Mouse (Mus musculus) left cerebral cortex, postnatal 14 days (tissue): ENCODE measurements around the gene Nostrin. TPM values are rescaled to one million over a fixed set of nuclear protein-coding genes. Genes with fewer than 3 reads are reported as not detected.

Experiments
- DNase-seq, 2 experiments: peaks; one replicate each; pipeline ENCODE4 v3.0.0; 2021 to 2022; ENCODE audit warnings: low spot score in 2 of 2, mixed read lengths in 1 of 2
- intact Hi-C: fragments of 180-260 bp; cut with DNase I; formaldehyde crosslinking; loops from one replicate; pipeline ENCODE4 v1.15.1; 2025
- long read RNA-seq, 2 experiments: library from polyadenylated mRNA; stranded (forward); transcript quantifications; one replicate each; pipeline ENCODE4 v2.0.0; 2021
- total RNA-seq, 2 experiments: library from RNA; stranded (reverse); gene quantifications; 2 replicates each; pipeline ENCODE4 v1.2.3; 2021

The Nostrin gene
- total RNA-seq = 1 to 10 TPM; 4.7 to 7.6 TPM
- long read RNA-seq, experiment 1, transcript Nostrin-201 (16 exons, 1,808 nt) = major isoform, 6 of 11 reads
- long read RNA-seq, experiment 1, partial matches to known transcripts = 2 of 11 reads
- long read RNA-seq, experiment 1, other reads (novel, unspliced or antisense) = 3 of 11 reads
- long read RNA-seq, experiment 2, transcript Nostrin-201 (16 exons, 1,808 nt) = major isoform, 10 of 11 reads
- long read RNA-seq, experiment 2, partial matches to known transcripts = 0 of 11 reads
- long read RNA-seq, experiment 2, other reads (novel, unspliced or antisense) = 1 of 11 reads

DNA sequence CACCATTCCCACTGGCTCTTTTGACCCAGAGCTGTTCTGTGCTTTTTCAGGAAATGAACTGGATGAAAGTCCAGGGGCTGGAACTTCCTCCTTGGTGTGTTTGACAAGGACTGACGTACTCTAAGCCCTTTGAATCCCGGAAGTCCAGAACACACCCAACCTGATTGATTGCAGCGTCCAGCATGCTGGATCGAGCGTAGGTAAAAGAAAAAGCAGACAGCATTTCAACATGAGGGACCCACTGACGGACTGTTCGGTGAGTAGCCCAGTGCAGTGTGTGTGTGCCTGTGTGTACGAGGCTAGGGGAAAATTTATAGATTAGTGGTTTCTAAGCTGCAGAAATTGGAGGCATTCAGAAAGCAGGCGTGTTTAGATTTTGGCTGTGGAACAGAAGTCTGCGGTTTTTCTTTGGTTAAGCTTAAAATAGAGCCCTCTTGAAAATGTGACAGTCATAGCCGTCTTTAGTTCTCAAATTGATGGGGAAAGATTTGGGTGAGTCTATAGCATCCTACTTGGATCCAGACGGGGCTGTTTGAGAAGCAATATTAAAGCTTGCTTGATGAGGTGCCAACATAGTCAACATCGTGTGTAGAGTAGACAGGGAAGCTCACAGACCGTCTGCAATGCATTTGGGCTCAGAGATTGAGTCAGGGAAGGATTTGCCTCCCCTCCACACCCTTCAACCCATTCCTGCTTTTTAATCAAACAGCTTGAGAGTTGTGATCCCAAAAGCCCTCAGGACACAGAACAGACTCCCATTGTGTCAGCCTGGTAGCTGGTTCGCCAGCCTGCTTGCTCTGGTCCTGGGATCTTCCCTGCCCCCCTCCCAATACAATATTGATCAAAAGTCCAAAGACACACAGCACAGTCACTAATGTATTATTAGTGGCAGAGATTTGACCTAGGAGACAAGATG is at the start of gene Nostrin:
TSS of gene Nostrin (plus strand) at position 140 of the 916 bp plus-strand sequence.
- DNase-seq = peak; percentile 19 to 36
- intact Hi-C loops = no loop called here

DNA sequence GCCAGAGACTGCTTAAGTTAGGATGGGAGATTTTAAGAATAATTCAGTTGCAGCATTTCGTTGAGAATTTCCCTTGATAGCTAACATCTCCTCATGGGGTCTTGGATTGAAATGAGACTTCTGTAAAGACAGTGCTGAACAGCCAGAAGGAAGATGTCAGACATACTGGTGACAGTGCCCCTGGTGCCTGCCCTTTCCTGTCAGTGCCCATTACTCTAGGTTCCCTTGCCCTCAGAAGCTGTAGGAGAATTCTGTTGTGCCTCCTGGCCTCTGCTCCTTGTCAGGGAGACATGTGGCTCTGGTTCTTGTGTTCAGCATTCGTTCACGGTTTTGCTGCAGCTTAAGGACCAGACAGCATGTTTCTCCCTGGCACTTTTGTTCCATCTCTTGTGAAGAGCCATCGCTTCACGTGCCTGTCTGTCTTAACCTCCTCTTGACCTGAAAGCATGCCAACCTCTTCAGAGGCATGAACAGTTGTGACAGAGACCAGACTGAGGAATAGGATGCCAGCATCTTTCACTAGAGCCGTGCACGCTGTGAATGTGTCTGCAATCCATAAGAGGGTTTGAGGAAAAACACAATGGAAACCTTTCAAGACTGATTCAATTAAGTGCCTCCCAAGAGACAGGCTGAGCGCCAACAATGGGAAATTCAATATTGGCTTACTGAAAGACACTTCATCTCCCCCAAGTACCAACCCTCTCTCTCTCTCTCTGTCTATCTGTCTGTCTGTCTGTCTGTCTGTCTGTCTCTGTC is 48.9 kb upstream of the Nostrin start:
- intact Hi-C loops = no loop called here
- no peak for DNase-seq

DNA sequence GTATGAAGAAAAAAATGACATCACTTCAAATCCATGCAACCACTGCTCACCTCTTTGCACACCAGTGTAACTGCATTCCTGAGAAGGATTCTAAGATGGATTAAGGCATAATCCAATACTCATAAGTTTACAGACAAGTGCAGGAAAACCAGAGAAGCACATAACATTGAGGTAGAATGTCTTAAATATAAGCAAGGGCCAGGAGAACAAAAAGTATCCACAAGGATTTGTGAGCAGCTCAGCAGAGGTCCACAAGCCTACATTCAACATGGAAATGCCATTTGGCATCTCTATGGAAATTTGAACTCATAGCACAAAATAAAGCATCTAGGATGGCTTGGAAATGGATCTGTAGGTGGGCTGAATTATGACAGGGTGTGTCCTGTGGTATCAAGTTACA is 39.8 kb upstream of the Nostrin start:
- intact Hi-C loops = no loop called here
- no peak for DNase-seq

DNA sequence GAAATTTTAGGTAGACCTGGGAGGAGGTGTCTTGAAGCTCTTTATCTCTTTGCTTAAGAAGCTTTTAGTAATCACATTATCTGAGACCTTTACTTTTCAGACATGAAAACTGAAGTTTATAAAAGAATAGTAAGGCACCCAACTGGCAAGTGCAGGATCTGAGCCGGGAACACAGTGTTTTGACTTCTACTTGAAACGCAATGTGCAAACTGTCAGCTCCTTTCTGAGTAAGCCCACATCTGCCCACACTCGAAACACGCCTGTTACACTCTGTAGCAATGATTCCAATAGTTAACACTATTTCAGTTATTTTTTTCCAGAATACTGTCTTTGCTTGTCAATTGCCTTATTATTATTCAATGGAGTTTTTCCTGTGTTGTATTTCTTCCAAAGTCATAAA is 38.8 kb upstream of the Nostrin start:
- peak; percentile 34 to 35 for DNase-seq
- intact Hi-C loops = no loop called here

DNA sequence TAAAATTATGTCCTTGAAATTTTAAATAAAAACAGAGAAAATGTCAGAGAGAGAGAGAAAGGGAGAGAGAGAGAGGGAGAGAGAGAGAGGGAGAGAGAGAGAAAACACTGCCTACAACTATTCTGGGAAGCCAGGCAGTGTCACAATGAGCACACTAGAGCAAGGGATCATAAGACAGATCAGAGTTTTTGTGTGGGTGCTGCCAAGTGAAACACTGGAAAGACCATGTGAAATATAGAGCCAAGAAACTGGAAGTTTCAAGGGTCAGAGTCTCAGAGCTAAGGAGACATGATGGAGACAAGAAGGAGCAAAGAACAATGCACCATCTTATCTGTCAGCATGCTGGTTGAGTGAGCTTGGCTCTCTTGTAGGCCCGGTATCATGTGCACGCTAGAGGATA is 38.1 kb upstream of the Nostrin start:
- intact Hi-C loops = no loop called here

DNA sequence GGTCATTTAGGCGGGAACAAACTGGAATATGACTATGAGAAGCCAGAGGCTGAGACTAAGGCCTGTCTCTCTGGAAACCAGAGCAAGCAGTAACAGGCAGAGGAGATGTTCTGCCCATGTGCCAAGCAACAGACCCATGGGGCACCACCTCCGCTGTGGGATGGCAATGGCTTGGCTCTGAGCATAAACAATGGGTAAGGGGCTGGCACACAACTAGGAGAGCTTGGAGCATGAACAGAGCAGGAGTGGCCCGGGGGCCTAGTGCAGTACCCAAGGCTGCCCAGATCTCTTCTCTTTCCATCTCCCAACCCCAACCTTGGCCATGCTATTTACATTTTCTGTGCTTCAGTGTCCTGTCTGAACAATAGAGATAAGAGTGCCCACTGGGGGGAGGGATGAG is 36.9 kb upstream of the Nostrin start:
- intact Hi-C loops = no loop called here
- no peak for DNase-seq

More for the DNA sequence above, 38.1 kb upstream of the Nostrin start:
- no peak for DNase-seq

DNA sequence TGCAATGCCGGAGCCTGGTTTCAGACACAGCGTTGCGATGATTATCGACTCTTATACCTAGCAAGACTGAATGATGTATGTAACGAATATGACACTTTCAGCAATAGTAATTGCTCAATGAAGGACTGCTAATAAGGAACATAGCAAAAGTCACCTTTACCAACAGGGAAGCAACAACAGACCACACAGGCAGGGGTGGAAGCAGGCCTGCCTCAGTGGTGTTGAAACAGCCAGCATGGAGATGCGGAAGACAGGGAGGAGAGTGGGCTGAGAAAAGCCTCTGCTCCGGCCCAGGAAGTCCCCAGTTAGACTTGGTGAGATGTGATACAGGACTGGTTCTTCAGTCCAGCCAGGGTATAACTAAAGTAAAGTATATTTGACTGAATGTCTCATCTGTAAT is 36.5 kb upstream of the Nostrin start:
- DNase-seq = no peak
- intact Hi-C loops = no loop called here

DNA sequence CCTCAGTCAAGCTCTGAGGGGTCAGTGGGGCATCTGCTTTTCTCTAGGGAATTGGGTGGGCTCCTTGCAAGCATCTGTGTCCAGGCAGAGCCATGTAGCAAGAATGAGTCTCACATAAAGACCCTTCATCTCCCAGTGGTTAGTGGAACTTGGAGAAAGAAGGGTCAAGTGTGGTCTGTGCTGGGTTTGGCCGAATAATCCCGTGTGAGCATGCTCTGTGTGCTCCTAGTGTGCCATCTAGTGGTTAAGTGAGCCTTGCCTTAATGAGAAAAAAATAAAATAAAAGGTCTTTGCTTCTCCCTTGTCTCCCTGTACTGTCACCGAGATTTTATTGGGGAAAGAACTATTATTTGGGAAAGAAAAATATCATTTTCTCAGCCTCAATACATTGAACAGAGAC is 34.9 kb upstream of the Nostrin start:
- peak in 1 of 2 experiments; percentile 55 for DNase-seq

DNA sequence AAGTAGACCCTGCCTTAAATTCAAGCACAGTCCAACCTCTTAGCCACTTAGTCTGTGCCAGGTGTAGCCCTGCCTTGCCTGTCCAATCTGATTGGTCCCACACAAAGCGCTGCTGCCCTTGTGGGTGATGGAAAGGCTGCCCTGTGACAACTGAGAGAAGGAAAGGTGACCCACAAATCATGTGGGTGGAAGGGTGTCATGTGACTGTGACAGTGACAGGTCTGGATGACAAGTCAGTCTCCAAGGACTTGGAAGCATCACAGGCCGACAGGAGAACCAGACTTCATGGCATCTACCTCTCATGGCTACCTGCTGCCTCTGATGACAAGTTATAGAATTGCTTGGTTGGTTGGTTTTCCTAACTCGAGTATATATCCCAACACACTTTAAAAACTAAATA is 32.1 kb upstream of the Nostrin start:
- DNase-seq = no peak
- intact Hi-C loops = no loop called here

More for the DNA sequence above, 34.9 kb upstream of the Nostrin start:
- intact Hi-C loops = loop anchor here (1.0 to 2.0 kb wide), 2 partner anchors 238 to 316 kb away; no protein-coding TSS in a partner anchor

DNA sequence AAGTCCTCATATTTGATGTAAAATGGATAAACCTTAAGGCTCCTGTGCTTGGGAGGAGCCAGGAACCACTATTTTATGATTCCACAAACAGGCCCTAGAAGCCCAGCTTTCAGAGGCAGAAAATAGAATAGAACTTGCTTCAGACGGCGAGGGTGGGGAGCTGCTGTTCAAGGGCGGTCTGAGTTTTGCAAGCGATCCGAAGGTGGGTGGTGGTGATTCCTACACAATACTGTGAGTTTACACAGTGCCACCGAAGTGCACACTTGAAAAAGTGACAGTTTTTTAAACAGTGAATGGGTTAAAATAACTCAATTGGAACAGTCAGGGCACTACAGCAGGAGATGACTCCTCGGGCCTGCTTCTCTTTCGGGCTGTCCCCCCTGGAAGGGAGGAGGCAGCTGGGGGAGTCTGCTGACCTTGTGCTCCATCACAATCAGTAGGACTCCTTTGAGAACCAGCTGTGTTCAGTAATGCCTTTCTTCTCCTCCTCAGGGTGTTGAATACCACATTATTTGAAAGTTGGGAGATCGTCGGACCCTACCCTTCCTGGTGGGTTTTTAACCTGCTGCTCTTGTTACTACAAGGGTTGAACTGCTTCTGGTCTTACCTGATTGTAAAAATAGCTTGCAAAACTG is 31.0 kb upstream of the Nostrin start:
- intact Hi-C loops = no loop called here
- DNase-seq = peak in 1 of 2 experiments; percentile 33

DNA sequence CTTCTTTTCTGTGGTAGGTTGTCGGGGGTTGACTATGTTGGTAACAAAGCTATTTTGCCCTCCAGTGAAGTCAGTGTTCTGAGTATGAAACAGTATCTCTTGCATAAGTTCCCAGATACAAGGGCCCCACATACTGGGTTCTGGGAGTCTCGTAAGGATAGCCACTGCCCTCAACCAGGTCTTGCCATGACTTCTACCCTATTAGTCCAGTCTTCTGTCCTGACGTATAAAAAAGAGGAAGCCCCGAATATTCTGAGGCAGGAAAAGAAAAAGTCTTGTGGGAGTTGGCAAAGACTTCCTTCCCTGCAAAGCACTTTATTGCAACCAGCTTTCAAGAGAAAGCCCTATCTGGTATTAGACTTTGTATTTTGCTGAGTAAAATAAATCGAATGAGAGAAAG is 26.4 kb upstream of the Nostrin start:
- DNase-seq = no peak
- intact Hi-C loops = no loop called here

DNA sequence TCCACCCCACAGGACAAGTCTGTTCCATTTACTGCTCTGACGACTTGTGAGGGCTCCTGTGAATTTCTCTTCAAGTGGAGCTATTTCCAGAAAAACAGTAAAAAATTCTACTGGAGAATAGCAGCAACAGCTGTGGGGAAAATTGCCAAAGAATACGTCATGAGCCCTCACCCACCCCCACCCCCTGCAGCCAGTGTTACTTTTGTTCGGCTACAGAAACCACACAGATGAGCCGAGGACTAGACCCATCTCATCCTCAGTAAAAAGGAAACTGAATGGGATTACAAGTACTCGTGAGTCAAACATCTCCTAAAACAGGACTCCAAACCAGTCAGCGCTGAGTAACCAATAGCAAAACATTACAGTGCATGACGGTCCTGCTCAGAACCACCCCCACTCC is 25.9 kb upstream of the Nostrin start:
- intact Hi-C loops = no loop called here

DNA sequence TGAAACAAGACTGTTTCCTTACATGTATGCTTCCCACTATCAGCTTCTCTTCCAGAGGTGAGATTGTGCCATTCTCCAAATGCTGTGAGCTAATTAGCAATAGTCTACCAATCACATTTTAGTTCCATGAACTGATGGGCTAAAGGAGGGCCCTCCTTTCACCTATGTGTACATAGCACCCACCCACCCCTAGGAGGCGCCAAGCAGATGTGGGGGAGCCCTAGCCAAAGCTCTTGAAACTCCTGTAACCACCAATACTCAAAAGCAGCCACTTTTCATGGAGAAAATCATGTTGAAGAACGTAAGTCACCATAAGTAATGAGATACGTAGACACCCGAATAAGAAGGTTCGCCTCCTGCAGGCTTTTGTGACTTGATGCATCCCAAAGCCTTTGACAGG is 23.0 kb upstream of the Nostrin start:
- DNase-seq = no peak
- intact Hi-C loops = no loop called here

More for the DNA sequence above, 25.9 kb upstream of the Nostrin start:
- DNase-seq = no peak

DNA sequence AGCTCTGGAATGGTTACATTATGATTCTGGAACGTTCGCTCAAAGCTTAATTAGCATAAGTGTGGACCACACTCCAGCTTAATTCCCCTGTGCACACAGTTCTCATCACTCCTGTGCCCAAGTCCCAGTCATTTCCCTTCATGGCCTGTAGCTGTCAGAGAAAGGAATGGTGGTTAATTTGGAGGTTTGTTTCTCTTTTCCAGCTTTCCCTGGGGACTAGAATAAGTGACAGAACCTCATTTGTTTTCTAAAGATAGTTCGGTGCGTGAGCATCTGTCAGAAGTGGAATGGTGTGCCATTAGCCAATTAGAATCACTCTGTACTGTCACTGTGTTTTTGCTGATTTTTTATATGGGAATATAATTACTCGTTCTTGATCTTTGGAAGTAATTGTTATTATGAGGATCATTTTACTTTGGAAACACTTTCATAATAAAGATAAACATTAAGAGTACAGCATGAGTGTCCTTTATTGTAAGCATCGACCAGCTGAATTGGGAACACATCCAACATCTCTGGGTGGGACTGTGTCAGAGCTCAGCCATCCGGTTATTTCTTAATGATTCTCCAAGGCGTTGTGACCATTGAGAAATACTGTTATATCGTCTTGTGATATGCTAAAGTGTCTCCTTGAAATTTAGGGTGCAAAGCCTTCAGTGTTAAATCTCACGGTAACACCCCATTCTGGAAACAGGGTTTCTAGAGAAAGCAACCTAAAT is 21.6 kb upstream of the Nostrin start:
- intact Hi-C loops = no loop called here
- DNase-seq = no peak

DNA sequence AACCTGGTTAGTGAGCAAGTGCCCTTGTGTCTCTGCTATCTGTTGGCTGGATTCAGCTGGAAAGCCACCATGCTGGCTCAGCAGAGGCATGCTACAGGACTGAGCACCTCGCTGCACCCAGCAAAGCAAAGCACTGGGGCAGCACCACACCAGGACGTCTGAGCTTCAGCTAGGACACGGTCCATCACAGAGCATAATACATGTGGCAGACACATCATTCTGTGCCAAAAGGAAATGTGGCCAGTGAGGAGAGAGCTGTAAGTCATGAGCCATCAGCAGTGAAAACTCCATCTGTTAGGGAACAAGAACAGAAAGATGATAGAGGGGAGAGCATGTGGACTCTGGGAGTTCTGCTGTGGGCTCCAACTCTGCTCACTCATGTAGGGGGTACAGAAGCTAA is 19.7 kb upstream of the Nostrin start:
- DNase-seq = no peak
- intact Hi-C loops = no loop called here

DNA sequence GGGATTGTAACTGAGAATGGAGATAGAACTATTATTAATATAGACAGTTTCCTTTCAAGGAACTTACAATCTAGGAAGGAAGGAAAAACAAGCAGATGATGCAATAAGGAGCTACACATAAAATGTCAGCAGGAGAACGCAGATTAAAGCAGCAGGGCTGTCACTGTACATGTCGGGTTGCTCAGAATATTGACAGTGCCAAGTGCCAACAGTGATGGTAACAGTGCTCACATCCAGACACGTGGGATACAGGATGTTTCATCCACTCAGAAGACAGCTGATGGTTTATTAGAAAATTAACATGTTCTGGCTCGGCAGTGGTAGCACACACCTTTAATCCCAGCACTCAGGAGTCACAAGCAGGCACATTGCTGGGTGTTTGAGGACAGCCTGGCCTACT is 18.8 kb upstream of the Nostrin start:
- intact Hi-C loops = no loop called here
- no peak for DNase-seq

DNA sequence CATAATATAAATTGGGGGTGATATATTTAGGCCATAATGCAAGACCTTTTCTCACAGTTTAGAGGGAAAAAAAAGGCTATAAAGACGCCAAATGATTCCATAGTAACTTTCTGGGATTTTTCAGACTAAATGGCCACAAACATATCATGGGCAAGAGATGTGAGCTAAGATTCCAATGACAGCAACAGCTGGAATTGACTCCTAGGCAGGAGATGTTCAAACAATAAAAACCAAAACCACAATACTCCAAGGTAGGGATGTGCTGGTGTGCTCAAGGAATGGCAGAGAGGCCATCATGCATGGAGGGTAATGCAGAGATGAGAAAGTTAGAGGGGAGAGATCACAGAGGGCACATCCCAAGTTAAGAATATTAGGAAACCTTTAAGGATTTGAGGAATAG is 16.6 kb upstream of the Nostrin start:
- no peak for DNase-seq
- intact Hi-C loops = no loop called here

DNA sequence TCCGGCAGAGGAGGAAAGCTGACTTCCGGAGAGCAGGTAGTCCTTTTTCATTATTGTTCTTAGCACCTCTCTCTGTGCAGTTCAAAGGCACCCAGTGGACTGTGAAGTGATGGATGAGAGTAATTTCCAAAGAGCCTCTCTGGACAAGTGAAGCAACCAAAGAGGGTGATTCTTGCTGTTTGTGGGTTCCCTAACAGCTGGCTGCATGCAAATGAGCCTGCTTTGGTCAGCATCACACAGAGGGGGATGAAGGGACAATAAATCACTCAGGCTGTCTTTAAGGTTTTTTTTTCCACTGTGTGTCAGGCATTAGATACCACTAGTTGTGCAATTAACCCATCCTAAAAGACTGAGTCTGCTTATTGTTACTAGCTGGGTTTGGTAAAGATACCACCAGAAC is 15.9 kb upstream of the Nostrin start:
- no peak for DNase-seq
- intact Hi-C loops = no loop called here

DNA sequence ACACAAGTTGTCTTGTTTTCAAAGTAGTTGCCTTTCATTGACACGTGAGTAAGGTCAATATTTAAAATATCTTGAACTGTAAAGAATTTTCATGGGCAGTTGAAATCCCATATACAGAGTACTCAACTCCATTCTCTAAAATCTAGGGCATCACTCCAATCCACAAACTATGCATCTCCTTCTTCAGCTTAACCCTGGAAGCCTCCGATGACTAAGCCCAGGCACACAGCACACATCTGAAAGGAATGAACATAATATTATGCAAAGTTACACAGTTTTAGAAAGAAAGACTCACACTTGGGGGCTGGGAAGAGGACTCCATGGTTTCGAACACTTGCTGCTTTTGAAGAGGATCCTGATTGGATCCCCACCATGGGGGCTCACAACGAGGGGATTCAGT is 13.9 kb upstream of the Nostrin start:
- DNase-seq = no peak
- intact Hi-C loops = no loop called here
